Mouse (Mus musculus) testis, postnatal 14 days (tissue): ENCODE data around the gene Antxr1.
A peak's percentile ranks its signal among the peaks of the same experiment; 100 is the strongest.

Source experiments
- DNase-seq: peaks from one replicate; pipeline ENCODE4 v3.0.0; 2021; ENCODE audit warnings: low spot score

Antxr1 gene

GRCm38 (mm10) chr6:87335091-87335934, at the start of gene Antxr1:
Gene Antxr1, minus strand, starts transcription at chr6:87335821.
- DNase-seq, result peak; percentile 42

- DNase-seq, result no peak
These were observed 49.1 kb upstream of the Antxr1 start for GRCm38 (mm10) chr6:87384761-87385160.

- DNase-seq, result no peak
These were observed 48.5 kb upstream of the Antxr1 start for GRCm38 (mm10) chr6:87383926-87384691.

DNA sequence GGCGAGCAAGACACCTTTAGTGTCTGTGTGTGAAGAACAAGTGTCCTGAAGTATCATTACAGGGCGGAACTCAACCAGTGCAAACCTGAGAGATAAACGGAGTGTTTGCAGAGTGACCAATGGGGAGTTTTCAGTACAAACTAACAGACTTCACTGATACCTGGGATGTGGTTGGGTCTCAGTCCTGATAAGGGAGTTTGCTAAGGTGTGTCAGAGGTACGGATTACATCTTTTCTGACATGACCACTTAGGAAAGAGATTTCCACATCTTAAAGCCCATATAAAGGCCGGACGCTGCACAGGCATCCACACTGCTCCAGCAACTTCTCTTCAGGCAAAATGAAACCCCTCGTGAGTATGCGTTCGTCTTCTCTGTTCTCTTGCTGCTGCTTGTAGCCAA, 37.4 kb upstream of the Antxr1 start, which contains the start of gene Gkn2:
Gkn2 (plus strand) TSS at position 301 of the 400 bp plus-strand sequence.
- no peak for DNase-seq

DNA sequence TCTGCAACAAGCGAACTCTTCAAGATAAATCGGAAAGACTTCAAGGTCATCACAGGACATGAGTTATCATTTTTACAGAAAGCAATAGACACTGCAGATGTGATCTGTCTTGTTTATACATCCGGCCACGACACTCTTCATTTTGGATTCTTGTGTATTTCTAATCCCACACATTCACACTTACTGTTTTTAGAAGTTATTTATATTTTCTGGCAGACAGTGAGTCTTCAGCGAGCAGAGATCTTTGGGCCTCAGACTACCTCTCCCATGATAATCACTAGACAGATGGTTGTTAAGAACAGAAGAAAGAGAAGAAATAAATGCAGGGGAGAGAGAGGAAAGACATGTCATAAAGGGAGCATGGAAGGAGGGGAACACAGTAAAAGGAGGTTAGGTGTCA, 33.6 kb upstream of the Antxr1 start:
- no peak for DNase-seq

DNA sequence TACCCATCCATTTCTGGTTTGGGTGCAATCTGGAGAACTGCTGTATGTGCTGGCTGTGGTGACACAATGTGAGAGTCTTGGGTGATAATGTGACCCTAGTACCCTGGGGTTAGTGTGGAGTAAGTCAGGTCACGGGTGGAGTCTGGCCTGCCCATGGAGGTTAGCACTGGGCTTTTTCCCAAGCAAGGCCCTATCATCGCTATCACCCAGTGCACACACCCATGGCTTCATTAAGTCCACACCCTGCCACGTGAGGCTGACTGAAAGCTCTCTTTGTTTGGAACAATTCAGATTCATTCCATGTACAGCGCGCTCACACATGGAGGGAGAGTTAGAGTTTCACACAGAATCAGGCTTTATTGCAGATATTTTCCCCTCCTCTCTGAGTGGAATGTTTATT, 18.8 kb upstream of the Antxr1 start:
- no peak for DNase-seq

GRCm38 (mm10) chr6:87350829-87351228, 15.2 kb upstream of the Antxr1 start, which contains the start of gene Gkn1:
Gene Gkn1, minus strand, starts transcription at chr6:87350942.
- no peak for DNase-seq

- DNase-seq, result no peak
These were observed 294 bp upstream of the Antxr1 start for GRCm38 (mm10) chr6:87335935-87336295.

DNA sequence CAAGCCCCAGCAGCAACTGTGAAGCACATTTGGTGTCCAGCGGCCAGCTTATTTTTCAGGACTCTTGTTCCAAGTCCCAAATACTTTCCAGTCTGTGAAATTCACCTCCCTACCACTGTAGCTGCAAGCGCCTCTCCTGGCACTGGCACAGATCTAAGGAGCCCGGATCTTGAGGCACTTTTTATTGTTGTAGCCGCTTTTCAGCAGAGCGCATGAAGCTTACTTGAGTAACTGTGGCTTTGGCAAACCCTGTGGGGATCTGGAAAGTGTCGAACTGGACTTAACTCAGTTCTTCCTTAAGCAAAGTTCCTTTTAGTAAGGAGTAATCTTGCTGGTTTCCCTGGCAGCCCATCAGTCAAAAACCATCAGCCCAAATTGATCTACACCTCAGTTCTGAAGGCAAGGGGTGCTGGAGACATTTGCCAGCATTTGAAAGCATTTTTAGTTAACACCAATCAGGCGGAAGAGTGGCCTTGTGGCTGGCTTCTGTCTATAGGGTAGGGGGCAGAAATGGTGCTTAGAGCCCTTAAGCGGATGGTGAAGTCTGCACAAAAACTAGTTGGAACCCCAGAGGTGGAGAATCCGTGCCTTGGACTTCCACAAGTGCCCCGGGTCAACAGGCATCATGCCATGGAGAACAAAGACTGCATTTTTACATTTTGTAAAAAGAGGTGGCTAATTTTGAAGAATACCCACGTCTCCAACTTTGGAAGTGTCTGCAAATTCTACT, 1.1 kb downstream of the Antxr1 start:
- DNase-seq, result peak; percentile 34

DNA sequence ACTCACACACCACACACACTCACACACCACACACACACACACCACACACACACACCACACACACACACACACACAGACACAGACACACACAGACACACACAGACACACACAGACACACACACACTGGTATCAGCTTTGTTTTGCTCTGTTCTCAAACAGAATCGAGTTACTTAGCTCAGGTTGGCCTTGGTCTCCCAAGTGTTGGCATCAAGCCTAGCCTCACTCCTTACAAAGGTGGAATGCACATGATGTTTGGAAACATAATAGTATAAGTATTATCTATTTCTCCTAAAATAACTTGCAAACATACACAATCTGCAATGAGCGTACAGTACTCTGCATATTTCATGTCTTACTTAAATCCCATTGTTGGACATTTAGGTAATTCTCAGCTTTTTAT, 3.2 kb downstream of the Antxr1 start:
- DNase-seq, result no peak

DNA sequence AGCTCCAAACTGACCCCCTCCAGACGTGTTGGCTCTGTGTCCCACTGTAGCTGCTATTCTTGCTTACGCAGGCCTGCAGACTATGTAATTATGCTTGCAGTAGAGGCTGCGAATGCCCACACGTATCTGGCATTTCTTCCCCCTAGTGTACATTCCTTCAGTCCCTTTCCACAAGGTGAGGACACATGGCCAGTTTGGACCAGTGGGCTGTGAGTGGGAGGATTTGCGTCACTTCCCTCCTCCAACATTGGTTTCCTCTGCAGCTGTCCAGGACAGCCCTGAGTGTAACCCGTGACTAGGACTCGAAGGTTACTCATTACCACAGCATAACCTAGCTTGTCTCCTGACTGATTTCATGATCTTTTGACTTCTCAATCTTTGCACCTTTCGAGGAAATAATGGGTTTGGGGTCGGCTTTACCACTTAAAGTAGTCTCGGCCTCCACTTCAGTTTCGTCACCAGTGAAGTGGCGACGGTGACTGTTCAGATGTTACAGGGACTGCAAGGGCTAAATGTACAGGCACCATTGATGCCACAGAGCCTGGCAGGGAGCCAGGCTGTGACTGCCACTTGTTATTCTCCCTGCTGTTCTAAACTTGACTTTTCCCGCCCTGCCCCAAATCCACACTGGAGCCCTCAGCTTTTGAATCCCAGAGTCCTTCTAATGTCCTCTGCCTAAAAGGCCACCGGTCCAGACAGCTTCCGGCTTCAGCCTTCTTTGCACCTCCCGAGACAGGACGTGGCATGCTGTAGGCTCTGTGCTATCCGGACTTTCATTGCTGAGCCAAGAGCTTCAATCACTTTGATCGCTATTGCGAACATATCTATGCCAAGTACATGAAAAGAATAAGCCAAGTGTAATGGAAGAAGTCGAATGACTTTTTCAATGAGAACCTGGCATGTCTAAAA, 7.1 kb downstream of the Antxr1 start:
- no peak for DNase-seq

DNA sequence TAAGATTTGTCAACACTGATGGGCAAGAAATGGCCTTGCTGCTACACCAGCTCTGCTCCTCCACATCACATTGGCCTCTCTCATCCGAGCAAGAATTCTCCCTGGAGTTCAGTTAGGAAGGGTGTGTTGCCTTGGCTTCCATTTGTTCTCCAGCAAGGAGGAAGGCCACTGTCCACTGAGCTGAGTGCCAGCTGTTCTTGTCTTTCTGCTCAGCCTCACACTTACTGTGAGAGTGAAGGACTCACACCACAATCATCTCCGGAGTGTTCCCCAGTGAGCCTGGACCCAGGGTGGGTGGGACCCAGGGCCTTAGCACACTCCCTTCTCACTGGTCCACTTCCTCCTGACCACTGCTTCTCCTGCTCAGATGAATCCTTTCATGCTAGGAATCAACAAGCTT, 8.7 kb downstream of the Antxr1 start:
- no peak for DNase-seq

DNA sequence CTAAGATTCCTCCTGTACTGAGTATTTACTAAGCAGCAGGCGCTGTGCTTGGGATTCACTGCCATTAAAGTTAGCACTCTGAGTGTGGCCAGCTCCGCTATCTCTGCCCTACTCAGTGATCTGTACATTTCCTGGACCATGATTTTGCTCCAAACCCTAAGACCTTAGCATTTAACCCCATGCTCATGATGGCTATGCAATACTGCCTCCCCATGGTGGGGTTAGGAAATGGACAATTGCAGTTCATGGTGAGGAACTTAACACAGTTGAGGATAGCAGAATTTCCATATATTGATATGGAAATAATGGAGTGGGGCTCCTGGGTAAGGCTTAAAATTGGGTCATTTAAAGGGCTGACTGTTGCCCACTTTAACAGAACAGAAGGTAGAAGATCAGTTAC, 12.2 kb downstream of the Antxr1 start:
- no peak for DNase-seq

- DNase-seq, result no peak
These were observed 17.0 kb downstream of the Antxr1 start for GRCm38 (mm10) chr6:87318651-87319050.

GRCm38 (mm10) chr6:87316966-87317365, 18.7 kb downstream of the Antxr1 start:
- no peak for DNase-seq

DNA sequence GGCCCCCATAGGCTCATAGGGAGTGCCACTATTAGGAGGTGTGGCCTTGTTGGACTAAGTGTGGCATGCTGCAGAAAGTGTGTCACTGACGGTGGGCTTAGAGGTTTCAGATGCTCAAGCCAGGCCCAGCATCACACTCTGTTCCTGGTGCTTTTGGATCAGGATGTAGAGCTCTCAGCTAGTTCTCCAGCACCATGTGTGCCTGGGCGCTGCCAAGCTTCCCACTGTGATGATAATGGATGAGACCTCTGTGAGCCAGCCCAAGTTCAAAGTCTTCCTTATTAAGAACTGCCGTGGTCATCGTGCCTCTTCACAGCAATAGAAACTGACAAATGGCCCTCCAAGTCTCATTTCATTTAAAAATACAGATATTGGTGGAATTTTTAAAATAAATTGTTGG, 22.9 kb downstream of the Antxr1 start:
- no peak for DNase-seq

DNA sequence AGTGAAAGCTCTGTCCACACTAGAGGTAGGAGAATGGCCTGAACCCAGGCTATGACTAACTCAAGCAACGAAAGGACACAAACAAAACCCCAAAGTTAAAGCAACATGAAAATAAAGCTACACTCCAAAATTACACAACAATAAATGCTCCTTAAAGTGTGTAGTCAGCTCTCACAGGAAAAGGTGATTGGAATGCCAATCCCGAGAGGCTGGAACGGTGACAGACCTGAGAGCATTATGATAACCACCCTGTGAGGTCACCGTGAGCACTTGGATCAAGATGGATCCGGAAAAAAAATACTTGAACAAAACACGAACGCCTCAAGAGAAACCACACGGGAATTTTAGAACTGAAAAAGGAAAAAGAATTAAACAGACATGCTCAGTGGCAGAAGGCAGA, 31.1 kb downstream of the Antxr1 start:
- no peak for DNase-seq

- no peak for DNase-seq
These were observed 32.9 kb downstream of the Antxr1 start for GRCm38 (mm10) chr6:87302746-87303145.

DNA sequence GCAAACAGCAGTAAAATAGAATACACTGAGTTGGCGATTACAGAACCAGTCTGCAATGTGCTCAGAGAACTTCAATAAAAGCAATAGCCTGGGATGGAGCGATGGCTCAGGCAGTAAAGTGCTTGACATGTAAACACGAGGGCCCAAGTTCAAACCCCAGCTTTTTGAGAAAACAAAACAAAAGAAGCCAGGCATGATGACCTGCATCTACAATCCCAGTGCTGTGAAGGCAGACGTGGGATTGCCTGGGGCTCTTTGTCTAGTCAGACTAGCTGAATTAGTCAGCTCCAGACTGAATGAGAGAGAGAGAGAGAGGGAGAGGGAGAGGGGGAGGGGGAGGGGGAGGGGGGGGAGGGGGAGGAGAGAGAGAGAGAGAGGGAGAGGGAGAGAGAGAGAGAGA, 33.6 kb downstream of the Antxr1 start:
- DNase-seq, result no peak

DNA sequence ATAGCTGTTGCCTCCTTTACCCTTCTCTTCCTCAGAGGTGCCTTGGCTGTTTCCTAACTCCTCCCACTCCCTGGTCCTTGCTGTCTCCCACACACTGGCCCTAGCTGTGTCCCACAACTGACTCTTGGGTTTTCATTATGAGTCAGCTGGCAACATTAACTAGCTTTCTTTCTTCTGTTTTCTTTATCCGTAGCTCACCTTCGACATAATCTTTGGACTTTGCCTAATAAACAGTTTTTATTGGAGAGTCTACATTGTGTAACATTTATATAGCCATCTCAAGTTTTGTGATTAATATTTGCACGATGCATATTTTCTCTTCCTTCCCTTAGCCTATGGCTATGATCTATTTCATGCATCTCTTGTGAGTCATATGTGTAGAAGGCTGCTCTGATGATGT, 40.7 kb downstream of the Antxr1 start:
- no peak for DNase-seq
